Mouse (Mus musculus): ENCODE results near the gene 9330182L06Rik. TPM values are rescaled to one million over a fixed set of nuclear protein-coding genes. Genes with fewer than 3 reads are reported as not detected.

The 9330182L06Rik gene
- polyA plus RNA-seq, 1 experiment from 2014 or later, result 44.2 TPM

GRCm38 (mm10) chr5:9352163-9352562, 86.2 kb downstream of the 9330182L06Rik start:
- no peak overlapping the region for H3K4me3 ChIP-seq (ENCODE audit: low read depth, low read length)
- no peak overlapping the region for H3K27ac ChIP-seq (ENCODE audit: low read depth, low read length)
- H3K36me3 ChIP-seq (ENCODE audit: control insufficient read depth, insufficient read depth, low read length), result no peaks in the 10 kb centered on the region
- WGBS, result 91% methylated on average over 5 of the region's 5 CpGs
- ATAC-seq (ENCODE audit: low read depth), result no peak
- H3K9ac ChIP-seq (replicated peaks; ENCODE audit: low read depth, low read length), result no peak overlapping the region
- H3K4me1 ChIP-seq (ENCODE audit: control insufficient read depth, insufficient read depth, low read length), result no peaks in the 10 kb centered on the region
- H3K27me3 ChIP-seq (ENCODE audit: control insufficient read depth, insufficient read depth, low read length), result no peaks in the 10 kb centered on the region
- H3K9me3 ChIP-seq (ENCODE audit: control insufficient read depth, low read length), result no peaks in the 10 kb centered on the region
- no peak overlapping the region for H3K4me2 ChIP-seq (ENCODE audit: low read depth, low read length)

GRCm38 (mm10) chr5:9352646-9353045, 86.7 kb downstream of the 9330182L06Rik start:
- Histone ChIP-seq H3K9ac (replicated peaks; ENCODE audit: low read depth, low read length) (no peak overlapping the region), H3K27me3 (ENCODE audit: control insufficient read depth, insufficient read depth, low read length) (no peaks in the 10 kb centered on the region), H3K4me3 (ENCODE audit: low read depth, low read length) (no peak overlapping the region), H3K4me1 (ENCODE audit: control insufficient read depth, insufficient read depth, low read length) (0 out of 2 replicates have a peak, but pooled peaks cover 1% of the 10 kb centered on the region), H3K4me2 (ENCODE audit: low read depth, low read length) (no peak overlapping the region), H3K36me3 (ENCODE audit: control insufficient read depth, insufficient read depth, low read length) (no peaks in the 10 kb centered on the region), H3K9me3 (ENCODE audit: control insufficient read depth, low read length) (no peaks in the 10 kb centered on the region), H3K27ac (ENCODE audit: low read depth, low read length) (no peak overlapping the region)
- 28% methylated on average over 1 of the region's 1 CpGs for WGBS
- no peak for ATAC-seq (ENCODE audit: low read depth)

DNA sequence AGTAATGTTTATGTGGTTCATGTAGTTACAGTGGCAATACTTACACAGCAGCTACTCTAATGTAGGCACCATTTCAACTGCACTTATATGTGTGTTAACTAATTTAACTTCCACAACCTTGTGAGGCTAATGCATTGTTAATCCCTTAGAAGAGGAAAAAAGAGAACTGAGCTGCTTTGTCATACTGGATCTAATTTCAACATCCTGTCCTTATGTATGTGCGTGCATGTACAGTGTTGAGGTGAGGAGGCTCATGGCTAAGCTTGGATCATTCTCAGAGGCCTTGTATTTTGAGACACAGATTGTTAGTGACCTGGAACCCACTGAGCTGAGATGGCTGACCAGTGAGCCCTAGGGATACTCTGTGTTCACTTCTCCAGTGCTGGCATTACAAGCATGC, 88.3 kb downstream of the 9330182L06Rik start:
- no peak for ATAC-seq (ENCODE audit: low read depth)
- H3K36me3 ChIP-seq (ENCODE audit: control insufficient read depth, insufficient read depth, low read length), result no peaks in the 10 kb centered on the region
- no peaks in the 10 kb centered on the region for H3K27me3 ChIP-seq (ENCODE audit: control insufficient read depth, insufficient read depth, low read length)
- H3K9me3 ChIP-seq (ENCODE audit: control insufficient read depth, low read length), result no peaks in the 10 kb centered on the region
- WGBS, result 100% methylated on average over 1 of the region's 1 CpGs
- no peak overlapping the region for H3K27ac ChIP-seq (ENCODE audit: low read depth, low read length)
- no peak overlapping the region for H3K9ac ChIP-seq (replicated peaks; ENCODE audit: low read depth, low read length)
- H3K4me2 ChIP-seq (ENCODE audit: low read depth, low read length), result no peak overlapping the region
- no peak overlapping the region for H3K4me3 ChIP-seq (ENCODE audit: low read depth, low read length)
- H3K4me1 ChIP-seq (ENCODE audit: control insufficient read depth, insufficient read depth, low read length), result 0 out of 2 replicates have a peak, but pooled peaks cover 4% of the 10 kb centered on the region

DNA sequence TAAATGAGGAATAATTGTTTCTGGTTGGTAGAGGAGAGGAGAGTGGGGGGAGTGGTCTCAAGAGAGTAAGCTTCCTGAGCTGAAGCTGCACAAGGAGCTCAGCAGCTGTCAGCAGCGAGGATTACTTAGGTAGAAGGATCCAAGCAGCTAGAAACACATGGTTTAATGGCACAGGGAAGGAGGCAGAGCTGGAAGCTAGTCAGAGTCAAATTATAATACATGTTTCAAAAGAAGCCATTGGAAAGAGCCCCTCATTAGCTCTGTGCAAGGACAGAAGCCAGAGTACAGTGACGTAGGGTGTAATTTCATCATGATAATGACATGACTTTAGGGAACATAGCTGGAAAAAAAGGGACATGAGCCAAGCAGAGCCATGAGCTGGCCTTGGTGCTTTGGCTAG, 92.2 kb downstream of the 9330182L06Rik start:
- WGBS, result 23% methylated on average over 2 of the region's 2 CpGs
- Histone ChIP-seq H3K27me3 (ENCODE audit: control insufficient read depth, insufficient read depth, low read length) (no peaks in the 10 kb centered on the region), H3K9me3 (ENCODE audit: control insufficient read depth, low read length) (no peaks in the 10 kb centered on the region), H3K27ac (ENCODE audit: low read depth, low read length) (peak overlapping the region; percentile 16; the same call in 1 of the 2 replicates), H3K9ac (replicated peaks; ENCODE audit: low read depth, low read length) (no peak overlapping the region), H3K4me3 (ENCODE audit: low read depth, low read length) (no peak overlapping the region), H3K4me1 (ENCODE audit: control insufficient read depth, insufficient read depth, low read length) (0 out of 2 replicates have a peak, but pooled peaks cover 4% of the 10 kb centered on the region), H3K36me3 (ENCODE audit: control insufficient read depth, insufficient read depth, low read length) (no peaks in the 10 kb centered on the region), H3K4me2 (ENCODE audit: low read depth, low read length) (no peak overlapping the region)
- peak; percentile 68; the same call in 1 of the 2 replicates for ATAC-seq (ENCODE audit: low read depth)

DNA sequence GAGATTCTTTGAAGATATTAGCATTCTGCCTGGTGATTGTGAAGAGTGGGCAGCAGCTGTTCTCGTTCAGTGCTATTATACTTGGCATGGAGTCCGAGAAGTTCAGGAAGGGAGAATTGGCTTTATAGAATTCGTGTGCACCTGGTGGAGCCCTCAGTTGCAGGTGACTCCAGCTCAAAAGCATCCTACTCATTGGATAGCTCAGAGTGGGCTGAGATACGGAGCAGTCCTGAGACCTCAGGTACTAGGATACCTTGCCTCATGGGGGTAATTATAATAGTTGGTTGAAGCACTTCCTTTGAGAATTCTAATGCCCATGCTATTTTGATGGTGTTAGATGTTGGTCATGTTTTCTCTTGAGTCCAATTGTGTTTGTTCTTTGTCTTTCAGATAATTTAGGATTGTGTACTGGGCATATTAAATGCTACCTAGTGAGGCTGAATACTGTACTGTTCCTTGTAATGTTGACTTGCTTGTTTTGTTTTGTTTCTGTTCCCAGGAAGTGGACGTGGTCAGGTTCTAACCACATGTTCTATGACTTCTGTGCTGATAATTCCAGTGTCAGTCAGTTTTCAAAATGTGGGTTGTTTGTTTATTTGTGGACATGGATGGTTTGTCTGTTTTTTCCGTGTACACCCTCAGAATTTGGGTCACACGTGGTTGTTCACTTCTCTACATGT, 96.2 kb downstream of the 9330182L06Rik start:
- H3K36me3 ChIP-seq (ENCODE audit: control insufficient read depth, insufficient read depth, low read length), result no peaks in the 10 kb centered on the region
- no peak overlapping the region for H3K4me3 ChIP-seq (ENCODE audit: low read depth, low read length)
- H3K4me2 ChIP-seq (ENCODE audit: low read depth, low read length), result no peak overlapping the region
- 0 out of 2 replicates have a peak, but pooled peaks cover 4% of the 10 kb centered on the region for H3K4me1 ChIP-seq (ENCODE audit: control insufficient read depth, insufficient read depth, low read length)
- H3K9ac ChIP-seq (replicated peaks; ENCODE audit: low read depth, low read length), result no peak overlapping the region
- H3K9me3 ChIP-seq (ENCODE audit: control insufficient read depth, low read length), result no peaks in the 10 kb centered on the region
- H3K27me3 ChIP-seq (ENCODE audit: control insufficient read depth, insufficient read depth, low read length), result no peaks in the 10 kb centered on the region
- no peak overlapping the region for H3K27ac ChIP-seq (ENCODE audit: low read depth, low read length)
- no peak for ATAC-seq (ENCODE audit: low read depth)
- 87% methylated on average over 7 of the region's 7 CpGs for WGBS

GRCm38 (mm10) chr5:9364937-9365336, 99.0 kb downstream of the 9330182L06Rik start:
- H3K4me2 ChIP-seq (ENCODE audit: low read depth, low read length), result no peak overlapping the region
- no peak overlapping the region for H3K9ac ChIP-seq (replicated peaks; ENCODE audit: low read depth, low read length)
- no peaks in the 10 kb centered on the region for H3K9me3 ChIP-seq (ENCODE audit: control insufficient read depth, low read length)
- H3K27me3 ChIP-seq (ENCODE audit: control insufficient read depth, insufficient read depth, low read length), result no peaks in the 10 kb centered on the region
- H3K27ac ChIP-seq (ENCODE audit: low read depth, low read length), result no peak overlapping the region
- no peak overlapping the region for H3K4me3 ChIP-seq (ENCODE audit: low read depth, low read length)
- H3K4me1 ChIP-seq (ENCODE audit: control insufficient read depth, insufficient read depth, low read length), result no peaks in the 10 kb centered on the region
- no peak for ATAC-seq (ENCODE audit: low read depth)
- no peaks in the 10 kb centered on the region for H3K36me3 ChIP-seq (ENCODE audit: control insufficient read depth, insufficient read depth, low read length)
- 59% methylated on average over 1 of the region's 1 CpGs for WGBS

GRCm38 (mm10) chr5:9367920-9368692, 102.2 kb downstream of the 9330182L06Rik start:
- Histone ChIP-seq H3K4me2 (ENCODE audit: low read depth, low read length) (no peak overlapping the region), H3K4me3 (ENCODE audit: low read depth, low read length) (no peak overlapping the region), H3K9ac (replicated peaks; ENCODE audit: low read depth, low read length) (no peak overlapping the region), H3K27ac (ENCODE audit: low read depth, low read length) (no peak overlapping the region), H3K36me3 (ENCODE audit: control insufficient read depth, insufficient read depth, low read length) (no peaks in the 10 kb centered on the region), H3K9me3 (ENCODE audit: control insufficient read depth, low read length) (no peaks in the 10 kb centered on the region), H3K4me1 (ENCODE audit: control insufficient read depth, insufficient read depth, low read length) (no peaks in the 10 kb centered on the region), H3K27me3 (ENCODE audit: control insufficient read depth, insufficient read depth, low read length) (no peaks in the 10 kb centered on the region)
- 60% methylated on average over 11 of the region's 11 CpGs for WGBS
- ATAC-seq (ENCODE audit: low read depth), result peak; percentile 45; the same call in 1 of the 2 replicates

- Histone ChIP-seq H3K27me3 (ENCODE audit: control insufficient read depth, insufficient read depth, low read length) (no peaks in the 10 kb centered on the region), H3K4me1 (ENCODE audit: control insufficient read depth, insufficient read depth, low read length) (no peaks in the 10 kb centered on the region), H3K4me3 (ENCODE audit: low read depth, low read length) (no peak overlapping the region), H3K36me3 (ENCODE audit: control insufficient read depth, insufficient read depth, low read length) (no peaks in the 10 kb centered on the region), H3K9me3 (ENCODE audit: control insufficient read depth, low read length) (no peaks in the 10 kb centered on the region), H3K9ac (replicated peaks; ENCODE audit: low read depth, low read length) (no peak overlapping the region), H3K27ac (ENCODE audit: low read depth, low read length) (no peak overlapping the region), H3K4me2 (ENCODE audit: low read depth, low read length) (no peak overlapping the region)
- no peak for ATAC-seq (ENCODE audit: low read depth)
- WGBS, result 94% methylated on average over 3 of the region's 3 CpGs
Measured at GRCm38 (mm10) chr5:9371127-9371526, 105.2 kb downstream of the 9330182L06Rik start.

DNA sequence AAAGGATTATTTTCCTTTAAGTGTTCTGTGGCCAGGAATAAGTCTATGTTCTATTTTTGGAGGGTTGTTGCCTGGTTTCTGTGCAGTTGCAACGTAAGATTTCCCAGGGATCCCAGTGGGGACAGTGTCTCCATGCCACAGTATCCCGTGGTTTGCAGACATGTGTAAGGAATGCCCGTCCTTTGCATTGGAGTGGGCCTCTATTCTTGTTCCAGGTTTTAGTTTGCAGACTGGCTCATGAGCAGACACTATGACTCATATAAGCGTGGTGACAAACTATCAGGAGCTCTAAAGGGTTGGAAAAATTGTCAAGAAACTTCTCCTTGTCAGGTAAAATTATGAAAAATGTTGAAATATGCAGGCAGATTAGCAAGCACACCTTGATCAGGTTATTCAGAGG, 107.4 kb downstream of the 9330182L06Rik start:
- ATAC-seq (ENCODE audit: low read depth), result no peak
- H3K27ac ChIP-seq (ENCODE audit: low read depth, low read length), result no peak overlapping the region
- no peaks in the 10 kb centered on the region for H3K9me3 ChIP-seq (ENCODE audit: control insufficient read depth, low read length)
- WGBS, result 89% methylated on average over 4 of the region's 4 CpGs
- H3K4me1 ChIP-seq (ENCODE audit: control insufficient read depth, insufficient read depth, low read length), result no peaks in the 10 kb centered on the region
- no peak overlapping the region for H3K4me2 ChIP-seq (ENCODE audit: low read depth, low read length)
- H3K27me3 ChIP-seq (ENCODE audit: control insufficient read depth, insufficient read depth, low read length), result no peaks in the 10 kb centered on the region
- H3K36me3 ChIP-seq (ENCODE audit: control insufficient read depth, insufficient read depth, low read length), result no peaks in the 10 kb centered on the region
- H3K9ac ChIP-seq (replicated peaks; ENCODE audit: low read depth, low read length), result no peak overlapping the region
- no peak overlapping the region for H3K4me3 ChIP-seq (ENCODE audit: low read depth, low read length)

Measured in neural tube, embryonic 14.5 days (tissue).